Mouse (Mus musculus) intestine, embryonic 16.5 days (tissue): ENCODE measurements around the gene Smok3c. TPM values are rescaled to one million over a fixed set of nuclear protein-coding genes. Genes with fewer than 3 reads are reported as not detected.
"Not testable (repeated sequence)": the region's sequence is repeated elsewhere in the genome, so short reads cannot be mapped to it uniquely, and the experiment has no call there.

Source experiments
- ATAC-seq: fragments of 200-750 bp; cut with Nextera tagmentation; 2 replicates; pipeline ENCODE4 v1.8.0; 2017; ENCODE audit warnings: moderate TSS enrichment, moderate library complexity
- H3K27ac ChIP-seq: fragments of 300-500 bp; sonication (generic); 2 replicates; pipeline ENCODE4 v1.5.1; 2014; ENCODE audit warnings: mild to moderate bottlenecking, low read length
- H3K27me3 ChIP-seq: fragments of 300-500 bp; sonication (generic); replicated peaks from 2 replicates; pipeline ENCODE4 v1.6.1; 2014; ENCODE audit warnings: low read length, control low read depth, mixed read lengths; ENCODE audit not compliant: control insufficient read depth, insufficient read depth
- H3K36me3 ChIP-seq: fragments of 300-500 bp; sonication (generic); 2 replicates; pipeline ENCODE4 v1.6.1; 2014; ENCODE audit warnings: low read length, control low read depth; ENCODE audit not compliant: control insufficient read depth, insufficient read depth
- H3K4me1 ChIP-seq: fragments of 300-500 bp; sonication (generic); 2 replicates; pipeline ENCODE4 v1.6.1; 2014; ENCODE audit warnings: low read length, control low read depth, mixed read lengths; ENCODE audit not compliant: control insufficient read depth, insufficient read depth
- H3K4me2 ChIP-seq: fragments of 300-500 bp; sonication (generic); 2 replicates; pipeline ENCODE4 v1.6.1; 2014; ENCODE audit warnings: low read depth, low read length, control low read depth
- H3K4me3 ChIP-seq: fragments of 300-500 bp; sonication (generic); 2 replicates; pipeline ENCODE4 v1.5.1; 2014; ENCODE audit warnings: mild to moderate bottlenecking, low read length
- H3K9ac ChIP-seq: fragments of 300-500 bp; sonication (generic); 2 replicates; pipeline ENCODE4 v1.6.1; 2014; ENCODE audit warnings: low read depth, low read length
- H3K9me3 ChIP-seq: fragments of 300-500 bp; sonication (generic); 2 replicates; pipeline ENCODE4 v1.6.1; 2016; ENCODE audit warnings: low read length, control low read depth; ENCODE audit not compliant: control insufficient read depth
- WGBS: fragments of 180-500 bp; shearing (Covaris S2); extraction: QIAGEN DNeasy Blood & Tissue Kit; methylation state at CpG from one replicate; pipeline ENCODE4 v1.1.7; 2014; 5-methylcytosine and 5-hydroxymethylcytosine counted together
- polyA plus RNA-seq: library from polyadenylated mRNA; unstranded; fragments of >200 nt; fragmentation: Nextera tagmentation; extraction: Ambion mirVana; gene quantifications from 2 replicates; pipeline ENCODE4 v1.2.1, GENCODE M21; 2015

Gene Smok3c
- not detected in 2 replicates for polyA plus RNA-seq

GRCm38 (mm10) chr5:138052894-138053293 lies at the start of gene Smok3c:
Smok3c (plus strand) TSS chr5:138053194.
- not testable (repeated sequence) for H3K4me2 ChIP-seq, H3K27me3 ChIP-seq, H3K4me1 ChIP-seq, ATAC-seq, H3K4me3 ChIP-seq, H3K9ac ChIP-seq, H3K27ac ChIP-seq, H3K36me3 ChIP-seq, H3K9me3 ChIP-seq
- no CpG with 5 or more reads among the region's 5 CpGs for WGBS

- no peaks in the 10 kb centered on the region for H3K27me3 ChIP-seq
- no peaks in the 10 kb centered on the region for H3K9me3 ChIP-seq
- no peak for ATAC-seq
- no peaks in the 10 kb centered on the region for H3K4me1 ChIP-seq
- H3K4me2 ChIP-seq: no peak overlapping the region
- 89% methylated on average over 5 of the region's 5 CpGs for WGBS
- no peak overlapping the region for H3K9ac ChIP-seq
- H3K27ac ChIP-seq: no peak overlapping the region
- H3K36me3 ChIP-seq: no peaks in the 10 kb centered on the region
- no peak overlapping the region for H3K4me3 ChIP-seq
Measured at GRCm38 (mm10) chr5:138009437-138009836, 43.6 kb upstream of the Smok3c start.

- Histone ChIP-seq H3K36me3 (no peaks in the 10 kb centered on the region), H3K9me3 (no peaks in the 10 kb centered on the region), H3K4me2 (no peak overlapping the region), H3K4me1 (no peaks in the 10 kb centered on the region), H3K9ac (no peak overlapping the region), H3K4me3 (no peak overlapping the region), H3K27me3 (no peaks in the 10 kb centered on the region), H3K27ac (no peak overlapping the region)
- no peak for ATAC-seq
- 86% methylated on average over 5 of the region's 5 CpGs for WGBS
Measured at GRCm38 (mm10) chr5:138012382-138012781, 40.6 kb upstream of the Smok3c start.

GRCm38 (mm10) chr5:138016530-138016929 lies 36.5 kb upstream of the Smok3c start:
- peak; percentile 67 for ATAC-seq
- Histone ChIP-seq H3K27ac (no peak overlapping the region), H3K4me1 (no peaks in the 10 kb centered on the region)

GRCm38 (mm10) chr5:138016997-138017396 lies 36.0 kb upstream of the Smok3c start:
- ATAC-seq: peak; percentile 56
- H3K36me3 ChIP-seq: no peaks in the 10 kb centered on the region
- H3K27ac ChIP-seq: no peak overlapping the region
- H3K4me2 ChIP-seq: no peak overlapping the region
- H3K4me1 ChIP-seq: no peaks in the 10 kb centered on the region
- H3K9ac ChIP-seq: no peak overlapping the region
- H3K27me3 ChIP-seq: no peaks in the 10 kb centered on the region
- no peak overlapping the region for H3K4me3 ChIP-seq
- no peaks in the 10 kb centered on the region for H3K9me3 ChIP-seq

More at GRCm38 (mm10) chr5:138016530-138016929, 36.5 kb upstream of the Smok3c start:
- no peak overlapping the region for H3K4me2 ChIP-seq
- no peak overlapping the region for H3K4me3 ChIP-seq
- no peaks in the 10 kb centered on the region for H3K27me3 ChIP-seq
- WGBS: 64% methylated on average over 2 of the region's 2 CpGs
- no peaks in the 10 kb centered on the region for H3K36me3 ChIP-seq
- no peaks in the 10 kb centered on the region for H3K9me3 ChIP-seq
- no peak overlapping the region for H3K9ac ChIP-seq

- WGBS: 86% methylated on average over 3 of the region's 4 CpGs
- not testable (repeated sequence) for ATAC-seq, H3K9me3 ChIP-seq, H3K27me3 ChIP-seq, H3K27ac ChIP-seq, H3K4me3 ChIP-seq, H3K36me3 ChIP-seq, H3K9ac ChIP-seq, H3K4me1 ChIP-seq, H3K4me2 ChIP-seq
Measured at GRCm38 (mm10) chr5:138019577-138019976, 33.4 kb upstream of the Smok3c start.

GRCm38 (mm10) chr5:138020961-138021479 lies 32.0 kb upstream of the Smok3c start, which contains the start of the genes Smok3a and Smok3b:
Smok3a (plus strand) TSS chr5:138021261.
Smok3b (plus strand) TSS chr5:138021429.
- H3K4me2 ChIP-seq, ATAC-seq, H3K27me3 ChIP-seq, H3K36me3 ChIP-seq, H3K9me3 ChIP-seq, H3K9ac ChIP-seq, H3K4me3 ChIP-seq, H3K4me1 ChIP-seq, H3K27ac ChIP-seq: not testable (repeated sequence)
- WGBS: 80% methylated on average over 3 of the region's 7 CpGs

GRCm38 (mm10) chr5:138073803-138074202 lies 20.8 kb downstream of the Smok3c start:
- ATAC-seq: no peak
- Histone ChIP-seq H3K4me1 (no peaks in the 10 kb centered on the region), H3K4me2 (no peak overlapping the region), H3K9ac (no peak overlapping the region), H3K4me3 (no peak overlapping the region), H3K27me3 (no peaks in the 10 kb centered on the region), H3K36me3 (no peaks in the 10 kb centered on the region), H3K9me3 (no peaks in the 10 kb centered on the region), H3K27ac (no peak overlapping the region)
- 83% methylated on average over 4 of the region's 4 CpGs for WGBS

GRCm38 (mm10) chr5:138075684-138076083 lies 22.7 kb downstream of the Smok3c start:
- Histone ChIP-seq H3K27ac (no peak overlapping the region), H3K4me3 (no peak overlapping the region), H3K9me3 (no peaks in the 10 kb centered on the region), H3K9ac (no peak overlapping the region), H3K36me3 (no peaks in the 10 kb centered on the region), H3K27me3 (no peaks in the 10 kb centered on the region), H3K4me1 (no peaks in the 10 kb centered on the region), H3K4me2 (no peak overlapping the region)
- ATAC-seq: no peak
- WGBS: 76% methylated on average over 3 of the region's 3 CpGs

- H3K4me3 ChIP-seq: no peak overlapping the region
- H3K9ac ChIP-seq: no peak overlapping the region
- no peaks in the 10 kb centered on the region for H3K36me3 ChIP-seq
- no peaks in the 10 kb centered on the region for H3K27me3 ChIP-seq
- H3K4me1 ChIP-seq: no peaks in the 10 kb centered on the region
- no peak for ATAC-seq
- no peak overlapping the region for H3K4me2 ChIP-seq
- no peaks in the 10 kb centered on the region for H3K9me3 ChIP-seq
- WGBS: 54% methylated on average over 2 of the region's 2 CpGs
- H3K27ac ChIP-seq: no peak overlapping the region
Measured at GRCm38 (mm10) chr5:138076148-138076547, 23.2 kb downstream of the Smok3c start.
